Mouse (Mus musculus): ENCODE results near the gene Rabgap1l. TPM values are rescaled to one million over a fixed set of nuclear protein-coding genes. Genes with fewer than 3 reads are reported as not detected.
A peak's percentile ranks its signal among the peaks of the same experiment; 100 is the strongest.

Rabgap1l gene
- polyA plus RNA-seq (2012; rRNA removed) = 65.2 and 68.0 TPM in 2 replicates

- TF ChIP-seq CTCF (IDR thresholded peaks at IDR 0.05; ENCODE audit: extremely low read depth, insufficient read depth, low read length) (no peak), POLR2A (IDR thresholded peaks at IDR 0.05; ENCODE audit: extremely low read depth, insufficient read depth, low read length) (no peak)
- Histone ChIP-seq H3K4me3 (ENCODE audit: insufficient read depth, low read length) (peak within 1 kb of the TSS; percentile 67), H3K27ac (ENCODE audit: insufficient read depth, low read length) (peak within 1 kb of the TSS; percentile 68; the same call in 1 of the 2 replicates), H3K4me1 (ENCODE audit: control insufficient read depth, insufficient read depth, low read length) (no peaks in the 10 kb centered on the region)
Observed at GRCm38 (mm10) chr1:160792686-160793355, at the start of gene Rabgap1l. Gene Rabgap1l (minus strand): TSS chr1:160793211.

- Histone ChIP-seq H3K4me3 (ENCODE audit: insufficient read depth, low read length) (no peak overlapping the region), H3K27ac (ENCODE audit: insufficient read depth, low read length) (no peak overlapping the region), H3K4me1 (ENCODE audit: control insufficient read depth, insufficient read depth, low read length) (no peaks in the 10 kb centered on the region)
- TF ChIP-seq POLR2A (IDR thresholded peaks at IDR 0.05; ENCODE audit: extremely low read depth, insufficient read depth, low read length) = no peak
- no peak for TF ChIP-seq CTCF (IDR thresholded peaks at IDR 0.05; ENCODE audit: extremely low read depth, insufficient read depth, low read length)
Observed at GRCm38 (mm10) chr1:160842567-160842966, 49.6 kb upstream of the Rabgap1l start.

DNA sequence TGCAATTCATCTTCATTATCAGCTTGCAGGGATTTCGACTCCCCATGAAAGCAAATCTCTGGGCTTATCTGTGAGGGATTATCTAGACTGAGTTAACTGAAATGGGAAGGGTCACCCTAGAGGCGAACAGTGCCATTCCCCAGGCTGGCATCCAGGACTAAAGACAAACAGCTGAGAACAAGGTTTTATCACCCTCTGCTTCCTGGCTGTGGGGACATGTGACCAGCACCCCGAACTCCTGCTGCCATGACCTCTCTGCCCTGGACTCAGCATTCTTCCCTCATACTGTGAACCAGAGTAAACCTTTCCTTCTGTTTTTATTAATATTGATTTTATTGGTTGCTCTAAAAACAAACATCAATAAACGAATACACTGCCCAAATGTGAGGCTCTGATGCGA, 47.6 kb upstream of the Rabgap1l start:
- Histone ChIP-seq H3K4me3 (ENCODE audit: insufficient read depth, low read length) (no peak overlapping the region), H3K4me1 (ENCODE audit: control insufficient read depth, insufficient read depth, low read length) (no peaks in the 10 kb centered on the region), H3K27ac (ENCODE audit: insufficient read depth, low read length) (no peak overlapping the region)
- no peak for TF ChIP-seq POLR2A (IDR thresholded peaks at IDR 0.05; ENCODE audit: extremely low read depth, insufficient read depth, low read length)
- TF ChIP-seq CTCF (IDR thresholded peaks at IDR 0.05; ENCODE audit: extremely low read depth, insufficient read depth, low read length) = no peak

DNA sequence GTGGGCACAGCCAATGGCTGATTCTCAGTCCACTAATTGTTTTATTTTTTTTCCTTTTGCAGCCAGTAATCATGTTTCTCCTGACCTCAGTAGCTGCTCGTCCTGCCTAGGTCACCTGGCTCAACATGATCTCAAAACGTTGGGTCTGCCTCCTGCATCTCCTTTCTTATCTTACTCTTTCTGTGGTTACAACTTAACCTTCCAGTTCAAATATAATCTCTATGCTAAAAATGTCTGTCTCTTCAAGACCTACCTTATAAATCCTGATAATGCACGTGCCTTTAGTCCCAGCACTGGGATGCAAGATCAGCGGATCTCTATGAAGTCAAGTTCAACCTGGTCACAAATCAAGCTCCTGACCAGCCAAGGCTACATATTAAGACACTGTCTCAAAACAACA, 46.1 kb upstream of the Rabgap1l start:
- TF ChIP-seq POLR2A (IDR thresholded peaks at IDR 0.05; ENCODE audit: extremely low read depth, insufficient read depth, low read length) (no peak), CTCF (IDR thresholded peaks at IDR 0.05; ENCODE audit: extremely low read depth, insufficient read depth, low read length) (no peak)
- no peak overlapping the region for H3K4me3 ChIP-seq (ENCODE audit: insufficient read depth, low read length)
- H3K4me1 ChIP-seq (ENCODE audit: control insufficient read depth, insufficient read depth, low read length) = no peaks in the 10 kb centered on the region
- no peak overlapping the region for H3K27ac ChIP-seq (ENCODE audit: insufficient read depth, low read length)

DNA sequence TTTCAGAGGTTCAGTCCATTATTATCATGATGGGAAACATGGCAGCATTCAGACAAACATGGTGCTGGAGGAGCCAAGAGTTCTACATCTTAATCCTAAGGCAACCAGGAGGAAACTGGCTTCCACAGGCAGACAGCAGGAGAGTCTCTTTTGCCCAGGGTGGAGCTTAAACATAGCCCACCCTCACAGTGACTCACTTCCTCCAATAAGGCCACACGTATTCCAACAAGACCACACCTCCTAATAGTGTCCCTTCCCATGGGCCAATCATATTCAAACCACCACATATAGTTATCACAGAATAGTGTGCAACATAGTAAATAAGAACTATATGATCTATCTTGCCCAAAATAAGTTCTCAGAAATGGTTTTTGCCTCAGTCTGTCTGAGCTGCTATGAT, 41.4 kb upstream of the Rabgap1l start:
- Histone ChIP-seq H3K4me3 (ENCODE audit: insufficient read depth, low read length) (no peak overlapping the region), H3K27ac (ENCODE audit: insufficient read depth, low read length) (no peak overlapping the region), H3K4me1 (ENCODE audit: control insufficient read depth, insufficient read depth, low read length) (no peaks in the 10 kb centered on the region)
- TF ChIP-seq CTCF (IDR thresholded peaks at IDR 0.05; ENCODE audit: extremely low read depth, insufficient read depth, low read length) (no peak), POLR2A (IDR thresholded peaks at IDR 0.05; ENCODE audit: extremely low read depth, insufficient read depth, low read length) (no peak)

DNA sequence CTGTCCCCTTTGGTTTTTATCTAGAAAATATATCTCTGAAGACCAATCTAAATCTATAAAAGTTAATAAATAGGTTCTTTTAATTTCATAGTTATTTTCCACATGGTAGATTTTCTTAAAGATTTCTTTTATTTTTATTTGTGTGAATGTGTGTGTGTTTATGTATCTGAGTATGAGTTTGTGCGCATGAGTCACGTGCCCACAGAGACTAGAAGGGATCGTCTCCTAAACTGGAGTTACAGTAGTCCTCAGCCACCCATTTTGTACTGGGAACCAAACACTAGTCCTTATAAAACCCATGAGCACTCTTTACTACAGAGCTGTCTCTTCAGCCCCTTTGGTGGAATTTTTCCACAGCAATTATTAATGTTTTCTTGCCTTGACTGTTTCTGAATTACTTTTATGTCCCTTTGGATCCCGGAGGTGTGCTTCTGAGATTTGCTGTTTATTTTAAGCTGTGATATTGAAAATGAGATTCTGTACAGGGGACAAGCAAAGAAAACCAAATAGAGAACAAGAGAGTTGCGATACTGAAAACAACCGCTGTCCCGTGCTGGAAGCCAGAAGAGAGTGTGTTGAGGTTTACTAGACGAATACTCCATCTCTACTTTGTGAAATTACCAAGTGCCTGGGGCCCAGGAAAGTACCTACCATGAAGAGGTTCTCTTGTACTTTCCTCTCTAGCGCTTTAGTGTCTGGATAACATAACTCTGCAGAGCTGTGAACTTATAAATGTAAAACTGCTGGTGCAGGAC, 39.4 kb upstream of the Rabgap1l start:
- no peak overlapping the region for H3K4me3 ChIP-seq (ENCODE audit: insufficient read depth, low read length)
- TF ChIP-seq CTCF (IDR thresholded peaks at IDR 0.05; ENCODE audit: extremely low read depth, insufficient read depth, low read length) = no peak
- H3K4me1 ChIP-seq (ENCODE audit: control insufficient read depth, insufficient read depth, low read length) = no peaks in the 10 kb centered on the region
- H3K27ac ChIP-seq (ENCODE audit: insufficient read depth, low read length) = no peak overlapping the region

DNA sequence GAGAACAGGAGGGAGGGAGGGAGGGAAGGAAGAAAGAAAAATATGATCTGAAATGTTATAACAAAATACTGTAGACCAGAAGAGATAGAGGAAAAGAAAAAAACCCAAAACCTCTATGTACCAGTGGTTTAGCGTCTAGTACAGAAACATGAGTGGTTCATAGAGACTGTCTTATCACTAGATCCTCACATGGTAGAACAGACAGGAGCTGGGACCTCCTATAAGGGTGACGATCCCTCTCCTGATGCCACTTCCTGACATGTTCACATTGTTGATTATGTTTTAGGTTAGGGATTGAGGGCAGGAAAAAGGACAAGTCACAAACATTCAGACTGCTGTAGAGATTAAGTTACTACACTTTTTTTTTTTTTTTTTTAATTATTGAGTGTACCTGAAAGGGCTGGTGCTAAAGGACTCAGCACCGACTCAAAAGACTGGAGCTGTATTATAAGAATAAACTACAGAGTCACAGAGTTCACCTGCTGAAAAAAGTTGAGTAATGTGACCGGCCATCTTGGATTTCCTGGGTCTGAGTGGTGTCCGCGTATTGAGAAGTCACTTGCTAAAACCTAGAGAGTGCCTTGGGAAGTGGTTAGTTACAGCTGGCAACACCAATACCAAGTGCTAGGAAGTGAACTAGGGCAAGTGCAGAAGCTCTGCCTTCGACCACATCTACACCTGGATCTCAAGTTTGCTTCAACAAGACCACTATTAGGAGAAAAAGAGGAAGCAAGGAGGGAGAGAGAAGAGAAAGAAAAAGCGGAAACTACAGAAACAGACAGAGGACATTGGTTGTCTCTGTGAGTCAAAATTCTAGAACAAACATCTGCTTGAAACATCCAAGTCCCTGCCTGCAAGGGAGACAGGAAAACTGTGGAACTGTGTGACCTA, 37.8 kb upstream of the Rabgap1l start:
- TF ChIP-seq POLR2A (IDR thresholded peaks at IDR 0.05; ENCODE audit: extremely low read depth, insufficient read depth, low read length) (no peak), CTCF (IDR thresholded peaks at IDR 0.05; ENCODE audit: extremely low read depth, insufficient read depth, low read length) (no peak)
- H3K4me1 ChIP-seq (ENCODE audit: control insufficient read depth, insufficient read depth, low read length) = no peaks in the 10 kb centered on the region
- H3K4me3 ChIP-seq (ENCODE audit: insufficient read depth, low read length) = no peak overlapping the region
- H3K27ac ChIP-seq (ENCODE audit: insufficient read depth, low read length) = no peak overlapping the region

- no peak for TF ChIP-seq POLR2A (IDR thresholded peaks at IDR 0.05; ENCODE audit: extremely low read depth, insufficient read depth, low read length)
- TF ChIP-seq CTCF (IDR thresholded peaks at IDR 0.05; ENCODE audit: extremely low read depth, insufficient read depth, low read length) = no peak
- H3K27ac ChIP-seq (ENCODE audit: insufficient read depth, low read length) = no peak overlapping the region
- H3K4me1 ChIP-seq (ENCODE audit: control insufficient read depth, insufficient read depth, low read length) = no peaks in the 10 kb centered on the region
Observed at GRCm38 (mm10) chr1:160825441-160825856, 32.4 kb upstream of the Rabgap1l start.

GRCm38 (mm10) chr1:160823638-160824037, 30.6 kb upstream of the Rabgap1l start:
- TF ChIP-seq POLR2A (IDR thresholded peaks at IDR 0.05; ENCODE audit: extremely low read depth, insufficient read depth, low read length) = no peak
- no peak for TF ChIP-seq CTCF (IDR thresholded peaks at IDR 0.05; ENCODE audit: extremely low read depth, insufficient read depth, low read length)
- H3K27ac ChIP-seq (ENCODE audit: insufficient read depth, low read length) = no peak overlapping the region

More at GRCm38 (mm10) chr1:160825441-160825856, 32.4 kb upstream of the Rabgap1l start:
- H3K4me3 ChIP-seq (ENCODE audit: insufficient read depth, low read length) = no peak overlapping the region

More at GRCm38 (mm10) chr1:160823638-160824037, 30.6 kb upstream of the Rabgap1l start:
- Histone ChIP-seq H3K4me3 (ENCODE audit: insufficient read depth, low read length) (no peak overlapping the region), H3K4me1 (ENCODE audit: control insufficient read depth, insufficient read depth, low read length) (no peaks in the 10 kb centered on the region)

Data from cortical plate, adult 2 months (tissue).